Mouse (Mus musculus): ENCODE data around the gene Dcbld2. TPM values are rescaled to one million over a fixed set of nuclear protein-coding genes. Genes with fewer than 3 reads are reported as not detected.
A peak's percentile ranks its signal among the peaks of the same experiment; 100 is the strongest.

Dcbld2 gene
- total and polyA plus RNA-seq, 2 experiments from 2014 or later, result 3.7 to 37.1 TPM

- H3K36me3 ChIP-seq (ENCODE audit: insufficient read depth, low read length), result peaks cover 24% of the 10 kb centered on the region
- 93% methylated on average over 14 of the region's 14 CpGs for WGBS
Measured at GRCm38 (mm10) chr16:58464051-58464450, 55.8 kb downstream of the Dcbld2 start.

GRCm38 (mm10) chr16:58465412-58465811 lies 57.2 kb downstream of the Dcbld2 start:
- Histone ChIP-seq H3K27ac (no peak overlapping the region), H3K27me3 (ENCODE audit: insufficient read depth, low read length) (no peaks in the 10 kb centered on the region), H3K36me3 (ENCODE audit: insufficient read depth, low read length) (peaks cover 24% of the 10 kb centered on the region), H3K9me3 (ENCODE audit: low read length) (no peaks in the 10 kb centered on the region), H3K9ac (replicated peaks; ENCODE audit: low read length) (no peak overlapping the region), H3K4me1 (ENCODE audit: insufficient read depth, low read length) (no peaks in the 10 kb centered on the region), H3K4me3 (ENCODE audit: low read length) (no peak overlapping the region), H3K4me2 (ENCODE audit: low read depth, low read length) (no peak overlapping the region)
- ATAC-seq (no peak), DNase-seq (ENCODE audit: low spot score) (no peak)
- WGBS, result 96% methylated on average over 9 of the region's 9 CpGs
- TF ChIP-seq CTCF (IDR thresholded peaks at IDR 0.05; ENCODE audit: low read depth), result no peak

More at GRCm38 (mm10) chr16:58464051-58464450, 55.8 kb downstream of the Dcbld2 start:
- Histone ChIP-seq H3K4me1 (ENCODE audit: insufficient read depth, low read length) (no peaks in the 10 kb centered on the region), H3K9ac (replicated peaks; ENCODE audit: low read length) (no peak overlapping the region), H3K27ac (no peak overlapping the region), H3K9me3 (ENCODE audit: low read length) (no peaks in the 10 kb centered on the region), H3K4me3 (ENCODE audit: low read length) (no peak overlapping the region), H3K4me2 (ENCODE audit: low read depth, low read length) (no peak overlapping the region), H3K27me3 (ENCODE audit: insufficient read depth, low read length) (no peaks in the 10 kb centered on the region)
- ATAC-seq (no peak), DNase-seq (ENCODE audit: low spot score) (no peak)
- no peak for TF ChIP-seq CTCF (IDR thresholded peaks at IDR 0.05; ENCODE audit: low read depth)

GRCm38 (mm10) chr16:58470061-58470460 lies 61.8 kb downstream of the Dcbld2 start:
- H3K9ac ChIP-seq (replicated peaks; ENCODE audit: low read length), result no peak overlapping the region
- no peak overlapping the region for H3K4me3 ChIP-seq (ENCODE audit: low read length)
- H3K36me3 ChIP-seq (ENCODE audit: insufficient read depth, low read length), result peaks cover 21% of the 10 kb centered on the region
- no peak for TF ChIP-seq CTCF (IDR thresholded peaks at IDR 0.05; ENCODE audit: low read depth)
- WGBS, result 84% methylated on average over 8 of the region's 8 CpGs
- no peaks in the 10 kb centered on the region for H3K4me1 ChIP-seq (ENCODE audit: insufficient read depth, low read length)
- no peak overlapping the region for H3K27ac ChIP-seq
- no peaks in the 10 kb centered on the region for H3K27me3 ChIP-seq (ENCODE audit: insufficient read depth, low read length)
- ATAC-seq (no peak), DNase-seq (ENCODE audit: low spot score) (no peak)
- H3K4me2 ChIP-seq (ENCODE audit: low read depth, low read length), result no peak overlapping the region
- no peaks in the 10 kb centered on the region for H3K9me3 ChIP-seq (ENCODE audit: low read length)

GRCm38 (mm10) chr16:58470841-58471240 lies 62.6 kb downstream of the Dcbld2 start:
- H3K4me3 ChIP-seq (ENCODE audit: low read length), result no peak overlapping the region
- no peaks in the 10 kb centered on the region for H3K4me1 ChIP-seq (ENCODE audit: insufficient read depth, low read length)
- H3K9ac ChIP-seq (replicated peaks; ENCODE audit: low read length), result no peak overlapping the region
- WGBS, result 96% methylated on average over 4 of the region's 4 CpGs
- H3K27ac ChIP-seq, result no peak overlapping the region
- no peaks in the 10 kb centered on the region for H3K9me3 ChIP-seq (ENCODE audit: low read length)
- ATAC-seq (no peak), DNase-seq (ENCODE audit: low spot score) (no peak)
- H3K4me2 ChIP-seq (ENCODE audit: low read depth, low read length), result no peak overlapping the region
- H3K27me3 ChIP-seq (ENCODE audit: insufficient read depth, low read length), result no peaks in the 10 kb centered on the region
- H3K36me3 ChIP-seq (ENCODE audit: insufficient read depth, low read length), result peaks cover 15% of the 10 kb centered on the region
- TF ChIP-seq CTCF (IDR thresholded peaks at IDR 0.05; ENCODE audit: low read depth), result no peak

GRCm38 (mm10) chr16:58474875-58475274 lies 66.6 kb downstream of the Dcbld2 start:
- ATAC-seq (no peak), DNase-seq (ENCODE audit: low spot score) (peak; percentile 4)
- Histone ChIP-seq H3K27me3 (ENCODE audit: insufficient read depth, low read length) (no peaks in the 10 kb centered on the region), H3K9ac (replicated peaks; ENCODE audit: low read length) (no peak overlapping the region), H3K4me2 (ENCODE audit: low read depth, low read length) (no peak overlapping the region), H3K9me3 (ENCODE audit: low read length) (no peaks in the 10 kb centered on the region), H3K36me3 (ENCODE audit: insufficient read depth, low read length) (peaks cover 10% of the 10 kb centered on the region; the same call in 1 of the 2 replicates), H3K4me1 (ENCODE audit: insufficient read depth, low read length) (no peaks in the 10 kb centered on the region), H3K4me3 (ENCODE audit: low read length) (no peak overlapping the region), H3K27ac (no peak overlapping the region)
- WGBS, result 53% methylated on average over 3 of the region's 3 CpGs
- TF ChIP-seq CTCF (IDR thresholded peaks at IDR 0.05; ENCODE audit: low read depth), result no peak

- H3K9ac ChIP-seq (replicated peaks; ENCODE audit: low read length), result no peak overlapping the region
- H3K4me3 ChIP-seq (ENCODE audit: low read length), result no peak overlapping the region
- DNase-seq (ENCODE audit: low spot score) (no peak), ATAC-seq (no peak)
- no peak for TF ChIP-seq CTCF (IDR thresholded peaks at IDR 0.05; ENCODE audit: low read depth)
- 89% methylated on average over 3 of the region's 3 CpGs for WGBS
- no peak overlapping the region for H3K4me2 ChIP-seq (ENCODE audit: low read depth, low read length)
- H3K27me3 ChIP-seq (ENCODE audit: insufficient read depth, low read length), result no peaks in the 10 kb centered on the region
- no peaks in the 10 kb centered on the region for H3K4me1 ChIP-seq (ENCODE audit: insufficient read depth, low read length)
- no peaks in the 10 kb centered on the region for H3K9me3 ChIP-seq (ENCODE audit: low read length)
- H3K27ac ChIP-seq, result no peak overlapping the region
- peaks cover 10% of the 10 kb centered on the region; the same call in 1 of the 2 replicates for H3K36me3 ChIP-seq (ENCODE audit: insufficient read depth, low read length)
Measured at GRCm38 (mm10) chr16:58475544-58476154, 67.4 kb downstream of the Dcbld2 start.

- 52% methylated on average over 2 of the region's 2 CpGs for WGBS
- ATAC-seq, result 0 out of 2 replicates have a peak, but pooled peaks have one; percentile 24
- Histone ChIP-seq H3K9ac (replicated peaks; ENCODE audit: low read length) (no peak overlapping the region), H3K9me3 (ENCODE audit: low read length) (no peaks in the 10 kb centered on the region), H3K4me3 (ENCODE audit: low read length) (no peak overlapping the region), H3K27ac (no peak overlapping the region), H3K4me2 (ENCODE audit: low read depth, low read length) (no peak overlapping the region), H3K4me1 (ENCODE audit: insufficient read depth, low read length) (no peaks in the 10 kb centered on the region), H3K27me3 (ENCODE audit: insufficient read depth, low read length) (no peaks in the 10 kb centered on the region), H3K36me3 (ENCODE audit: insufficient read depth, low read length) (peaks cover 10% of the 10 kb centered on the region; the same call in 1 of the 2 replicates)
- no peak for TF ChIP-seq CTCF (IDR thresholded peaks at IDR 0.05; ENCODE audit: low read depth)
- no peak for DNase-seq (ENCODE audit: low spot score)
Measured at GRCm38 (mm10) chr16:58476363-58476762, 68.1 kb downstream of the Dcbld2 start.
